Mouse (Mus musculus) CH12.LX (cell line): ENCODE results near the gene Gm2956.
"Not testable (repeated sequence)": the region's sequence is repeated elsewhere in the genome, so short reads cannot be mapped to it uniquely, and the experiment has no call there.

Experiments used
- CTCF ChIP-seq, 2 experiments: IDR thresholded peaks in 1 of 2; conservative IDR thresholded peaks in 1 of 2; 2 replicates each; pipeline ENCODE4 v1.5.1; 2011 to 2012; ENCODE audit warnings: low read depth in 2 of 2, low read length in 2 of 2, improper control_type of control experiment in 1 of 2, inconsistent platforms in 1 of 2, mild to moderate bottlenecking in 1 of 2, moderate library complexity in 1 of 2
- E2F4 ChIP-seq: IDR thresholded peaks from 2 replicates; pipeline ENCODE4 v1.6.1; 2011; ENCODE audit warnings: low read depth, low read length, improper control_type of control experiment; ENCODE audit not compliant: insufficient replicate concordance
- JUND ChIP-seq: conservative IDR thresholded peaks from 2 replicates; pipeline ENCODE4 v1.6.1; 2011; ENCODE audit warnings: low read depth, low read length, improper control_type of control experiment
- MAX ChIP-seq: IDR thresholded peaks from 2 replicates; pipeline ENCODE4 v1.6.1; 2011; ENCODE audit warnings: low read length, improper control_type of control experiment
- MAZ ChIP-seq: IDR thresholded peaks from 2 replicates; pipeline ENCODE4 v1.6.1; 2012; ENCODE audit warnings: low read depth, mild to moderate bottlenecking, inconsistent platforms, low read length, improper control_type of control experiment, moderate library complexity
- RCOR1 ChIP-seq: conservative IDR thresholded peaks from 2 replicates; pipeline ENCODE4 v1.6.1; 2012; ENCODE audit warnings: low read depth, mild to moderate bottlenecking, inconsistent platforms, low read length, improper control_type of control experiment
- SIN3A ChIP-seq: IDR thresholded peaks from 2 replicates; pipeline ENCODE4 v1.6.1; 2012; ENCODE audit warnings: low read length, improper control_type of control experiment, inconsistent platforms
- USF2 ChIP-seq: conservative IDR thresholded peaks from 2 replicates; pipeline ENCODE4 v1.6.1; 2011; ENCODE audit warnings: low read depth, low read length, improper control_type of control experiment

GRCm38 (mm10) chr14:3332087-3332677 lies at the start of gene Gm2956:
- not testable (repeated sequence) for TF ChIP-seq MAZ; MAX; CTCF (conservative IDR thresholded peaks at IDR 0.05 in 1 of 2, IDR thresholded peaks at IDR 0.05 in 1 of 2; ENCODE audit: low read depth in 2 of 2, low read length in 2 of 2); SIN3A; JUND; USF2; RCOR1; E2F4
